Mouse (Mus musculus): ENCODE results near the gene Nfic. TPM values are rescaled to one million over a fixed set of nuclear protein-coding genes. Genes with fewer than 3 reads are reported as not detected.
A peak's percentile ranks its signal among the peaks of the same experiment; 100 is the strongest.

Gene Nfic
- polyA plus RNA-seq, 1 experiment from 2014 or later: 19.7 TPM

DNA sequence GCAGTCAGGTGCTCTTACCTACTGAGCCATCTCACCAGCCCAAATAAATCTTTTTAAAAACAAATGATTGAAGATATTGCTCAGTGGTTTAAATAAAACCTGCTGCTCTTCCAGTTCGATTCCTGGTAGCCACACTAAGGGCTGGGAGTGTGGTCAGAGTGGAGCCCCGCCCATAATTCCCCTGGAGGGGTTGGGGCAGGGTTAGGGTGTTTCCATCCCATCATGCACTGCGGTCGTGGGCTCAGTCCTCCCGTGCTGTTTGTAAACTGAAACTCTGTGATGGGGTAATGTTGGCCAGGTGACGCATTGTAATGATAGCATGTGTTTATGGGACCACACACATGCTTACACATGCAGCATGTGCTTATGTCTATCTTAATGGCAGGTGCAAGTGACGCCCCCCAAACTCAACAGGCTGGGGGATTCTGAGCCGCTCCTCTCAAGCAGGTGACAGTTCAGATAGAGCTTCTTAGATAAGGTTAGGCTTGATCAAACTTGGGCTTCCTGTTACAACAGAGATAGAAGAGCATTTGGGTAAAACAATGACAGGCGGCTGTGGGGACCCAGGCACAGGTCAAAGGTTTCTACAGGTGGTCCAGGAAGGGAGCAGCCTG is 103.7 kb downstream of the Nfic start:
- Histone ChIP-seq H3K27ac (replicated peaks) (no peak overlapping the region), H3K4me1 (peaks cover 20% of the 10 kb centered on the region), H3K9me3 (no peaks in the 10 kb centered on the region), H3K4me3 (no peak overlapping the region), H3K36me3 (peaks cover 5% of the 10 kb centered on the region; the same call in 1 of the 2 replicates), H3K27me3 (peaks cover 39% of the 10 kb centered on the region), H3K9ac (replicated peaks) (no peak overlapping the region), H3K4me2 (replicated peaks) (no peak overlapping the region)
- ATAC-seq (ENCODE audit: low FRiP score, low read depth): no peak
- WGBS: 31% methylated on average over 9 of the region's 9 CpGs

DNA sequence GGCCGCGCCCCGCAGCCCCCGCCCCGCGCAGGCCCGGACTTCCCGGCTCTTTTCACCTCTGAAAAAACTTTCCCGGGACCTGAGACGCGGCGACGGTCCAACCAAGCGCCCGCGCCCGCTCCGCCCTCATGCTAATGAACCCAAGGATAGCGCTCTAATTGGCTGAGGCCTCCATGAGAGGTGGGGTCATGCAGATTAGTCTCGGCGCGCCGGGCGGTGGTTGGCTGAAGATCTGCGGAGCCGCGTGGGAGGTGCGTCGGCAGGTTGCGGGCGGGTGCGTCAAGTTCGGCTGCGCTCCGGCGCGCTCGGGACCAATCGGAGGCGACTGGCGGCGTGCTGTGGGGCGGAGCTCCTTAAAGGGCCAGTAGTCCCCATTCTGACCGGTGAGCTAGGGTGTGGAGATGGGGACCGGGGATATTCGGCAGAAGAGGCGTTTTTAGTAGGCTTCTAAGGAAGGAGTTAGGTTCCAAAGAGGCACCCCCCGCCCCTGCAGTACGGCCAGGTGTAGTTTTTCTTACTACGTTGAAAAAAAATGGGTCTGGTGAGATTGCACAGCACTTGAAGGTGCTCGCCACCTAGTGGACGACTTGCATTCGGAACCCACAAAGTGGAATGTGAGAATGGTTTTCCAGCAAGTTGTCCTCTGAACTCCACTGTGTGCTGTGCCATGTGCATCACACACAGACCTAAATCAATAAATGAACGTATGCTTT is 104.9 kb downstream of the Nfic start, which contains the start of gene Hmg20b:
TSS of gene Hmg20b (minus strand) at position 130 of the 713 bp plus-strand sequence.
- Histone ChIP-seq H3K9me3 (no peaks in the 10 kb centered on the region), H3K4me2 (replicated peaks) (peak within 1 kb of the TSS; percentile 87), H3K27me3 (peaks cover 39% of the 10 kb centered on the region), H3K36me3 (peaks cover 12% of the 10 kb centered on the region), H3K27ac (replicated peaks) (peak within 1 kb of the TSS; percentile 52), H3K4me1 (peaks cover 25% of the 10 kb centered on the region), H3K4me3 (peak within 1 kb of the TSS; percentile 63), H3K9ac (replicated peaks) (peak within 1 kb of the TSS; percentile 70)
- WGBS: under 1% methylated on average over 54 of the region's 54 CpGs
- ATAC-seq (ENCODE audit: low FRiP score, low read depth): peak; percentile 95

DNA sequence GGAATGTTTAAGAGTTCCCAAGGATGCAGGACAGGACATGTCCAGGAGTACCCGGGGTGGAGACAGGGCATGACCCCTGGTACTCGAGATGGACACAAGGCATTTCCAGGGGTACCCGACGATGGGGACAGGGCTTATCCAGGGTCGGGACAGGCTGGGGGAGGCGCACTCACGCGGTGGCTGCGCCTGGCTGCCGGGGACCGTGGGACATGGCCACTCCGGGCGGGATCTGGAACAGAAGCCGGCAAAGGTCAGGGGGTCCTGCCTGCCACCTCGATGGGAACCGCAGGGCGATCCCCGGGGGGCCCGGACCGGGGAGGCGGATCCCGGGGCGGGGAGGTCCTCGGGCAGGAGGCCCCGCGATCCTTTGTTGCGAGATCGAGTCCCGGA is 105.5 kb downstream of the Nfic start:
- ATAC-seq (ENCODE audit: low FRiP score, low read depth): peak; percentile 21; the same call in 1 of the 2 replicates
- H3K36me3 ChIP-seq: peaks cover 17% of the 10 kb centered on the region
- H3K4me2 ChIP-seq (replicated peaks): peak overlapping the region; percentile 87
- H3K27ac ChIP-seq (replicated peaks): peak overlapping the region; percentile 25; the same call in 1 of the 2 replicates
- WGBS: under 1% methylated on average over 29 of the region's 29 CpGs
- no peaks in the 10 kb centered on the region for H3K9me3 ChIP-seq
- peak overlapping the region; percentile 70 for H3K9ac ChIP-seq (replicated peaks)
- peak overlapping the region; percentile 63 for H3K4me3 ChIP-seq
- peaks cover 40% of the 10 kb centered on the region for H3K27me3 ChIP-seq
- peaks cover 25% of the 10 kb centered on the region for H3K4me1 ChIP-seq

- 0 out of 2 replicates have a peak overlapping the region, but pooled peaks have one; percentile 25 for H3K27ac ChIP-seq (replicated peaks)
- peaks cover 17% of the 10 kb centered on the region for H3K36me3 ChIP-seq
- peak overlapping the region; percentile 70; the same call in 1 of the 2 replicates for H3K9ac ChIP-seq (replicated peaks)
- ATAC-seq (ENCODE audit: low FRiP score, low read depth): no peak
- WGBS: 5% methylated on average over 9 of the region's 12 CpGs
- peak overlapping the region; percentile 87 for H3K4me2 ChIP-seq (replicated peaks)
- peak overlapping the region; percentile 63 for H3K4me3 ChIP-seq
- H3K4me1 ChIP-seq: peaks cover 25% of the 10 kb centered on the region
- H3K9me3 ChIP-seq: no peaks in the 10 kb centered on the region
- peaks cover 44% of the 10 kb centered on the region for H3K27me3 ChIP-seq
Measured at GRCm38 (mm10) chr10:81349146-81349545, 106.3 kb downstream of the Nfic start.

GRCm38 (mm10) chr10:81346453-81347067 is 108.9 kb downstream of the Nfic start:
- peak overlapping the region; percentile 37; the same call in 1 of the 2 replicates for H3K9ac ChIP-seq (replicated peaks)

More at GRCm38 (mm10) chr10:81346453-81347067, 108.9 kb downstream of the Nfic start:
- H3K4me2 ChIP-seq (replicated peaks): peak overlapping the region; percentile 46
- H3K27me3 ChIP-seq: peaks cover 69% of the 10 kb centered on the region
- WGBS: 6% methylated on average over 54 of the region's 55 CpGs
- H3K4me3 ChIP-seq: peak overlapping the region; percentile 19
- ATAC-seq (ENCODE audit: low FRiP score, low read depth): no peak
- peaks cover 17% of the 10 kb centered on the region for H3K36me3 ChIP-seq
- 0 out of 2 replicates have a peak overlapping the region, but pooled peaks have one; percentile 10 for H3K27ac ChIP-seq (replicated peaks)
- peaks cover 32% of the 10 kb centered on the region for H3K4me1 ChIP-seq
- no peaks in the 10 kb centered on the region for H3K9me3 ChIP-seq

Small RNA genes within 50 kb of the gene (microRNA-seq; reads per million reads assigned to microRNA genes)
- gene Gm25595 (not detected), gene Mir1191b (0.70 reads per million), gene Mir6913 (not detected)

Other genes with a start within 250 kb of the Nfic start
- 35.5 and 37.2 TPM in 2 replicates for gene Atcay, start 224.8 kb downstream of the Nfic start, polyA plus RNA-seq (2016; fragmentation: Nextera tagmentation; extraction: Ambion mirVana)
- 12.1 and 13.6 TPM in 2 replicates for gene Zfr2, start 222.5 kb downstream of the Nfic start, polyA plus RNA-seq (2016; fragmentation: Nextera tagmentation; extraction: Ambion mirVana)
- 4.3 and 5.0 TPM in 2 replicates for gene Matk, start 202.7 kb downstream of the Nfic start, polyA plus RNA-seq (2016; fragmentation: Nextera tagmentation; extraction: Ambion mirVana)
- 168 and 169 TPM in 2 replicates for gene Mrpl54, start 188.7 kb downstream of the Nfic start, polyA plus RNA-seq (2016; fragmentation: Nextera tagmentation; extraction: Ambion mirVana)
- 34.8 and 36.1 TPM in 2 replicates for gene Apba3, start 188.7 kb downstream of the Nfic start, polyA plus RNA-seq (2016; fragmentation: Nextera tagmentation; extraction: Ambion mirVana)
- 6.6 and 7.5 TPM in 2 replicates for gene Tjp3, start 164.1 kb downstream of the Nfic start, polyA plus RNA-seq (2016; fragmentation: Nextera tagmentation; extraction: Ambion mirVana)
- 89.9 and 92.6 TPM in 2 replicates for gene Pip5k1c, start 162.7 kb downstream of the Nfic start, polyA plus RNA-seq (2016; fragmentation: Nextera tagmentation; extraction: Ambion mirVana)
- gene Cactin, start 134.5 kb downstream of the Nfic start, polyA plus RNA-seq (2016; fragmentation: Nextera tagmentation; extraction: Ambion mirVana): 58.8 and 60.5 TPM in 2 replicates
- 3.7 and 4.4 TPM in 2 replicates for gene Tbxa2r, start 126.9 kb downstream of the Nfic start, polyA plus RNA-seq (2016; fragmentation: Nextera tagmentation; extraction: Ambion mirVana)
- gene Gipc3, start 112.4 kb downstream of the Nfic start, polyA plus RNA-seq (2016; fragmentation: Nextera tagmentation; extraction: Ambion mirVana): not detected in 2 replicates
- gene Hmg20b, start 105.2 kb downstream of the Nfic start, polyA plus RNA-seq (2016; fragmentation: Nextera tagmentation; extraction: Ambion mirVana): 90.8 and 97.9 TPM in 2 replicates
- gene Mfsd12, start 98.1 kb downstream of the Nfic start, polyA plus RNA-seq (2016; fragmentation: Nextera tagmentation; extraction: Ambion mirVana): 12.0 and 13.7 TPM in 2 replicates
- 0.34 and 0.92 TPM in 2 replicates for gene 4930404N11Rik, start 89.8 kb downstream of the Nfic start, polyA plus RNA-seq (2016; fragmentation: Nextera tagmentation; extraction: Ambion mirVana)
- 135 and 139 TPM in 2 replicates for gene Fzr1, start 77.1 kb downstream of the Nfic start, polyA plus RNA-seq (2016; fragmentation: Nextera tagmentation; extraction: Ambion mirVana)
- 63.5 and 67.2 TPM in 2 replicates for gene Dohh, start 71.2 kb downstream of the Nfic start, polyA plus RNA-seq (2016; fragmentation: Nextera tagmentation; extraction: Ambion mirVana)
- gene Gm48551, start 71.2 kb downstream of the Nfic start, polyA plus RNA-seq (2016; fragmentation: Nextera tagmentation; extraction: Ambion mirVana): 4.2 and 5.5 TPM in 2 replicates
- gene Gm48552, start 66.6 kb downstream of the Nfic start, polyA plus RNA-seq (2016; fragmentation: Nextera tagmentation; extraction: Ambion mirVana): 0.50 and 2.3 TPM in 2 replicates
- gene Smim24, start 62.6 kb downstream of the Nfic start, polyA plus RNA-seq (2016; fragmentation: Nextera tagmentation; extraction: Ambion mirVana): 2.1 and 2.8 TPM in 2 replicates
- 37.1 and 44.4 TPM in 2 replicates for gene Celf5, start 27.1 kb upstream of the Nfic start, polyA plus RNA-seq (2016; fragmentation: Nextera tagmentation; extraction: Ambion mirVana)
- gene Ncln, start 40.8 kb upstream of the Nfic start, polyA plus RNA-seq (2016; fragmentation: Nextera tagmentation; extraction: Ambion mirVana): 66.9 and 68.3 TPM in 2 replicates
- gene S1pr4, start 44.5 kb upstream of the Nfic start, polyA plus RNA-seq (2016; fragmentation: Nextera tagmentation; extraction: Ambion mirVana): 0.41 and 0.77 TPM in 2 replicates
- gene Gna15, start 68.6 kb upstream of the Nfic start, polyA plus RNA-seq (2016; fragmentation: Nextera tagmentation; extraction: Ambion mirVana): 0.58 and 1.0 TPM in 2 replicates
- 70.9 and 72.6 TPM in 2 replicates for gene Gna11, start 89.6 kb upstream of the Nfic start, polyA plus RNA-seq (2016; fragmentation: Nextera tagmentation; extraction: Ambion mirVana)
- gene Aes, start 103.9 kb upstream of the Nfic start, polyA plus RNA-seq (2016; fragmentation: Nextera tagmentation; extraction: Ambion mirVana): 524 and 532 TPM in 2 replicates
- gene Tle2, start 118.9 kb upstream of the Nfic start, polyA plus RNA-seq (2016; fragmentation: Nextera tagmentation; extraction: Ambion mirVana): 17.8 and 17.9 TPM in 2 replicates
- 2.9 and 5.1 TPM in 2 replicates for gene Tle6, start 145.4 kb upstream of the Nfic start, polyA plus RNA-seq (2016; fragmentation: Nextera tagmentation; extraction: Ambion mirVana)
- 2.5 and 2.6 TPM in 2 replicates for gene BC025920, start 150.6 kb upstream of the Nfic start, polyA plus RNA-seq (2016; fragmentation: Nextera tagmentation; extraction: Ambion mirVana)
- gene Sirt6, start 172.2 kb upstream of the Nfic start, polyA plus RNA-seq (2016; fragmentation: Nextera tagmentation; extraction: Ambion mirVana): 52.8 and 54.1 TPM in 2 replicates
- 6.3 and 7.4 TPM in 2 replicates for gene Ankrd24, start 172.9 kb upstream of the Nfic start, polyA plus RNA-seq (2016; fragmentation: Nextera tagmentation; extraction: Ambion mirVana)
- 4.8 and 5.1 TPM in 2 replicates for gene Gm10778, start 193.4 kb upstream of the Nfic start, polyA plus RNA-seq (2016; fragmentation: Nextera tagmentation; extraction: Ambion mirVana)
- 18.2 and 21.1 TPM in 2 replicates for gene Zfp433, start 249.2 kb upstream of the Nfic start, polyA plus RNA-seq (2016; fragmentation: Nextera tagmentation; extraction: Ambion mirVana)

All from midbrain, embryonic 12.5 days (tissue).